Mouse (Mus musculus) CH12.LX (cell line): ENCODE data around the gene Sptbn4. TPM values are rescaled to one million over a fixed set of nuclear protein-coding genes. Genes with fewer than 3 reads are reported as not detected.

ENCODE experiments used
- DNase-seq: peaks from one replicate; pipeline ENCODE4 v3.0.0-alpha.2; 2013; ENCODE audit errors: extremely low read depth
- H3K27ac ChIP-seq: 2 replicates; pipeline ENCODE4 v1.5.1; 2012; ENCODE audit warnings: low read depth, mild to moderate bottlenecking, control low read depth, moderate library complexity; ENCODE audit not compliant: insufficient read depth
- H3K27me3 ChIP-seq: replicated peaks from 2 replicates; pipeline ENCODE3; 2012; ENCODE audit warnings: inconsistent platforms
- H3K36me3 ChIP-seq, 2 experiments: replicated peaks in 1 of 2; 2 replicates each; pipeline versions ENCODE3 to v1.6.1; 2012; ENCODE audit warnings: inconsistent platforms in 1 of 2, low read length in 1 of 2, mild to moderate bottlenecking in 1 of 2, mixed read lengths in 1 of 2, moderate library complexity in 1 of 2; ENCODE audit not compliant: control insufficient read depth in 1 of 2, insufficient read depth in 1 of 2
- H3K4me1 ChIP-seq, 2 experiments: 2 replicates each; pipeline ENCODE4 v1.6.1; 2012; ENCODE audit warnings: inconsistent platforms in 1 of 2, moderate library complexity in 1 of 2; ENCODE audit not compliant: insufficient read depth in 2 of 2, control insufficient read depth in 1 of 2
- H3K4me2 ChIP-seq: 2 replicates; pipeline ENCODE4 v1.6.1; 2012; ENCODE audit warnings: low read depth, mild to moderate bottlenecking, control low read depth; ENCODE audit not compliant: poor library complexity, insufficient read depth, severe bottlenecking
- H3K4me3 ChIP-seq, 3 experiments: fragments of 150-350 bp in 1 of 3; sonication (generic) in 1 of 3; replicated peaks in 1 of 3; 2 replicates each; pipeline versions ENCODE3 to v1.5.1; 2011 to 2012; ENCODE audit warnings: low read depth in 2 of 3, low read length in 2 of 3, mild to moderate bottlenecking in 2 of 3, moderate library complexity in 2 of 3, control low read depth in 1 of 3, improper control_type of control experiment in 1 of 3, inconsistent platforms in 1 of 3, mixed read lengths in 1 of 3; ENCODE audit not compliant: poor library complexity in 1 of 3
- H3K79me2 ChIP-seq: replicated peaks from 2 replicates; pipeline ENCODE4 v1.6.1; 2012; ENCODE audit warnings: mild to moderate bottlenecking, moderate library complexity; ENCODE audit not compliant: control insufficient read depth, poor library complexity, insufficient read depth, severe bottlenecking; ENCODE audit errors: extremely low read depth
- H3K9ac ChIP-seq: 2 replicates; pipeline ENCODE4 v1.6.1; 2012; ENCODE audit warnings: low read depth, mild to moderate bottlenecking, control low read depth, moderate library complexity; ENCODE audit not compliant: insufficient read depth
- H3K9me3 ChIP-seq: replicated peaks from 2 replicates; pipeline ENCODE3; 2012; ENCODE audit warnings: low read length, inconsistent platforms, mixed read lengths
- CHD2 ChIP-seq: IDR thresholded peaks from 2 replicates; pipeline ENCODE4 v1.6.1; 2011; ENCODE audit warnings: low read length, improper control_type of control experiment
- CTCF ChIP-seq, 2 experiments: IDR thresholded peaks in 1 of 2; conservative IDR thresholded peaks in 1 of 2; 2 replicates each; pipeline ENCODE4 v1.5.1; 2011 to 2012; ENCODE audit warnings: low read depth in 2 of 2, low read length in 2 of 2, improper control_type of control experiment in 1 of 2, inconsistent platforms in 1 of 2, mild to moderate bottlenecking in 1 of 2, moderate library complexity in 1 of 2
- E2F4 ChIP-seq: IDR thresholded peaks from 2 replicates; pipeline ENCODE4 v1.6.1; 2011; ENCODE audit warnings: low read depth, low read length, improper control_type of control experiment; ENCODE audit not compliant: insufficient replicate concordance
- ELF1 ChIP-seq: IDR thresholded peaks from 2 replicates; pipeline ENCODE4 v1.6.1; 2014; ENCODE audit warnings: low read depth, mild to moderate bottlenecking, inconsistent platforms, low read length, improper control_type of control experiment
- EP300 ChIP-seq: IDR thresholded peaks from 2 replicates; pipeline ENCODE4 v1.6.1; 2011; ENCODE audit warnings: low read length, improper control_type of control experiment
- HCFC1 ChIP-seq: IDR thresholded peaks from 2 replicates; pipeline ENCODE4 v1.6.1; 2012; ENCODE audit warnings: low read depth, mild to moderate bottlenecking, inconsistent platforms, low read length, improper control_type of control experiment
- IRF4 ChIP-seq: IDR thresholded peaks from 2 replicates; pipeline ENCODE4 v1.6.1; 2014; ENCODE audit warnings: low read depth, mild to moderate bottlenecking, inconsistent platforms, low read length, improper control_type of control experiment
- KAT2A ChIP-seq: IDR thresholded peaks from 2 replicates; pipeline ENCODE4 v1.6.1; 2012; ENCODE audit warnings: low read length, improper control_type of control experiment, inconsistent platforms; ENCODE audit not compliant: insufficient replicate concordance
- MAFK ChIP-seq: IDR thresholded peaks from 2 replicates; pipeline ENCODE4 v1.6.1; 2011; ENCODE audit warnings: low read length, improper control_type of control experiment; ENCODE audit not compliant: insufficient replicate concordance
- PAX5 ChIP-seq: IDR thresholded peaks from 2 replicates; pipeline ENCODE4 v1.6.1; 2012; ENCODE audit warnings: low read length, inconsistent platforms, mixed read lengths
- POLR2A ChIP-seq: IDR thresholded peaks from 2 replicates; pipeline ENCODE4 v1.6.1; 2011; ENCODE audit warnings: low read depth, mild to moderate bottlenecking, improper control_type of control experiment, low read length
- RAD21 ChIP-seq: IDR thresholded peaks from 2 replicates; pipeline ENCODE4 v1.6.1; 2011; ENCODE audit warnings: low read depth, mild to moderate bottlenecking, low read length, improper control_type of control experiment, moderate library complexity
- SIN3A ChIP-seq: IDR thresholded peaks from 2 replicates; pipeline ENCODE4 v1.6.1; 2012; ENCODE audit warnings: low read length, improper control_type of control experiment, inconsistent platforms
- TBP ChIP-seq: conservative IDR thresholded peaks from 2 replicates; pipeline ENCODE4 v1.6.1; 2011; ENCODE audit warnings: low read depth, low read length, improper control_type of control experiment
- TCF12 ChIP-seq: IDR thresholded peaks from 2 replicates; pipeline ENCODE4 v1.6.1; 2014; ENCODE audit warnings: low read depth, mild to moderate bottlenecking, inconsistent platforms, low read length, improper control_type of control experiment
- UBTF ChIP-seq: IDR thresholded peaks from 2 replicates; pipeline ENCODE4 v1.6.1; 2012; ENCODE audit warnings: low read depth, mild to moderate bottlenecking, inconsistent platforms, low read length, improper control_type of control experiment, moderate library complexity
- USF1 ChIP-seq: IDR thresholded peaks from 2 replicates; pipeline ENCODE4 v1.6.1; 2014; ENCODE audit warnings: low read depth, mild to moderate bottlenecking, inconsistent platforms, low read length, improper control_type of control experiment
- USF2 ChIP-seq: conservative IDR thresholded peaks from 2 replicates; pipeline ENCODE4 v1.6.1; 2011; ENCODE audit warnings: low read depth, low read length, improper control_type of control experiment
- ZC3H11A ChIP-seq: IDR thresholded peaks from 2 replicates; pipeline ENCODE4 v1.6.1; 2012; ENCODE audit warnings: low read depth, mild to moderate bottlenecking, inconsistent platforms, low read length, improper control_type of control experiment
- ZMIZ1 ChIP-seq: IDR thresholded peaks from 2 replicates; pipeline ENCODE4 v1.6.1; 2012; ENCODE audit warnings: low read depth, mild to moderate bottlenecking, inconsistent platforms, low read length, improper control_type of control experiment
- ZNF384 ChIP-seq: IDR thresholded peaks from 2 replicates; pipeline ENCODE4 v1.6.1; 2012; ENCODE audit warnings: low read depth, low read length, improper control_type of control experiment, inconsistent platforms
- dilution Hi-C: fragments of 300-500 bp; cut with MboI; formaldehyde crosslinking; loops from 2 replicates; pipeline ENCODE4 v1.14.3; 2020; ENCODE audit warnings: low sequenced_read_pairs; ENCODE audit not compliant: extremely low pct_unique_long_range_greater_than_20kb, extremely low pct_ligation_motif_present
- in situ Hi-C: fragments of 300-500 bp; cut with MboI; formaldehyde crosslinking; loops from 3 replicates; pipeline ENCODE4 v1.14.3; 2019; ENCODE audit warnings: low sequenced_read_pairs, low pct_ligation_motif_present, low pct_unique_long_range_greater_than_20kb, mixed read lengths
- polyA plus RNA-seq: library from polyadenylated mRNA; unstranded; fragments of >175 nt; gene quantifications from 2 replicates; pipeline ENCODE4 v1.2.1, GENCODE M21; 2012; ENCODE audit warnings: low read depth; ENCODE audit not compliant: insufficient read length
- total RNA-seq, 2 experiments: library from RNA; depleted of rRNA; stranded (reverse); fragments of 300-350 nt in 1 of 2; fragments of >200 nt in 1 of 2; gene quantifications; 2 replicates each; pipeline ENCODE4 v1.2.3; 2012 to 2014

Gene Sptbn4
- total and polyA plus RNA-seq, 3 experiments: 0.21 to 0.38 (median 0.24) TPM

DNA sequence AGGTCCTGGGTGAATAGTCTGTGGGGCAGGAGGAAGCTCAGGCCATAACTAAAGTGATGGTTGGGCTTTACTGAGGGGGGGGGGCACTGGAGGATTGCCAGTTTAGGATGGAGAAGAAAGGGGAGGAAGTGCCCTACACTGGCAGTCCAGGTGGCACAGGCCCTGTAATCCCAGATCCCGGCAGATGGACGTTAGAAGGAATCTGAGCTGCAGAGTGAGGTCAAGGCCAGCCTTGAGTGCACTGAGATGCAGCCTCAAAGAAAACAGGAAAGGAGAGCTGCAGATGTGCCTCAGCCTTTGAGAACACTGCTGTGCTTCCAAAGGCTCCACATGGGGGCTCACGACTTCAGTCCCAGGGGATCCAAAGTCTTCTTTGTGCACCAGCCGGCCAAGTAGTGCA lies 20.2 kb upstream of the Sptbn4 start:
- Histone ChIP-seq H3K4me2 (no peak overlapping the region), H3K9me3 (no peaks in the 10 kb centered on the region), H3K9ac (no peak overlapping the region), H3K27me3 (no peaks in the 10 kb centered on the region), H3K36me3 (no peaks in the 10 kb centered on the region), H3K4me1 (no peaks in the 10 kb centered on the region), H3K27ac (no peak overlapping the region), H3K79me2 (no peaks in the 10 kb centered on the region), H3K4me3 (no peak overlapping the region)
- in situ Hi-C loops (no loop called here), dilution Hi-C loops (no loop called here)
- no peak for TF ChIP-seq CTCF (conservative IDR thresholded peaks at IDR 0.05 in 1 of 2, IDR thresholded peaks at IDR 0.05 in 1 of 2; ENCODE audit: low read depth in 2 of 2, low read length in 2 of 2)
- TF ChIP-seq MAFK: no peak
- no peak for TF ChIP-seq ZMIZ1
- no peak for TF ChIP-seq USF1
- TF ChIP-seq ELF1: no peak
- no peak for TF ChIP-seq USF2
- TF ChIP-seq ZNF384: no peak
- no peak for TF ChIP-seq TBP
- no peak for TF ChIP-seq TCF12
- no peak for TF ChIP-seq E2F4
- TF ChIP-seq RAD21: no peak
- no peak for TF ChIP-seq UBTF
- no peak for TF ChIP-seq POLR2A
- no peak for TF ChIP-seq PAX5
- no peak for TF ChIP-seq HCFC1
- no peak for TF ChIP-seq IRF4
- TF ChIP-seq SIN3A: no peak
- TF ChIP-seq CHD2: no peak
- TF ChIP-seq EP300: no peak
- no peak for TF ChIP-seq ZC3H11A
- no peak for DNase-seq

DNA sequence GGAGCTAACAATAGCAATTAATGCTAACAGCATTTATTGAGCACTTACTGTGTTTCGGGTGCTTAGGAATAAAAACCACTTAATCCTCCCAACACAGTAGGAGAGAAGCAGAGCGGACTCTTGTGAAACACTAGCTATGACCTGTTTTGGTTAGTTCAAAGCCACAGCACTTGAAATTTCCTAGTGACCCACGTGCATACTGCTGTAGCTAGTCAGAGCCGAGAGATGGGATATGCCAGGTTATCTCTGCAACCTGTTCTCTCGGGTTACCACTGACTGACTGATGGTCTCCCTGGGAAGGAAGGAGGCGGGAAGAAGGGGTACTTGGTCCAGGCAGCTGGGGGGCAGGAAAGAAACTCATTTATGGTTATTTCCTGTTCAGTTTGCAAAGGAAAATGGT lies 13.0 kb upstream of the Sptbn4 start:
- no peak for DNase-seq
- no peak overlapping the region for H3K9ac ChIP-seq
- no peak for TF ChIP-seq KAT2A
- TF ChIP-seq ZMIZ1: no peak
- TF ChIP-seq, all 38 proteins: peak for 0
- no peaks in the 10 kb centered on the region for H3K36me3 ChIP-seq
- H3K27me3 ChIP-seq: no peaks in the 10 kb centered on the region
- H3K79me2 ChIP-seq: no peaks in the 10 kb centered on the region
- no peak overlapping the region for H3K4me2 ChIP-seq
- no peak overlapping the region for H3K27ac ChIP-seq
- dilution Hi-C loops: no loop called here
- no peaks in the 10 kb centered on the region for H3K9me3 ChIP-seq
- H3K4me3 ChIP-seq: no peak overlapping the region
- H3K4me1 ChIP-seq: no peaks in the 10 kb centered on the region
- in situ Hi-C loops: no loop called here
